Mouse (Mus musculus): ENCODE results near the gene Zfhx3. TPM values are rescaled to one million over a fixed set of nuclear protein-coding genes. Genes with fewer than 3 reads are reported as not detected.

Gene Zfhx3
- polyA plus RNA-seq, 1 experiment from 2014 or later: 22.4 TPM

DNA sequence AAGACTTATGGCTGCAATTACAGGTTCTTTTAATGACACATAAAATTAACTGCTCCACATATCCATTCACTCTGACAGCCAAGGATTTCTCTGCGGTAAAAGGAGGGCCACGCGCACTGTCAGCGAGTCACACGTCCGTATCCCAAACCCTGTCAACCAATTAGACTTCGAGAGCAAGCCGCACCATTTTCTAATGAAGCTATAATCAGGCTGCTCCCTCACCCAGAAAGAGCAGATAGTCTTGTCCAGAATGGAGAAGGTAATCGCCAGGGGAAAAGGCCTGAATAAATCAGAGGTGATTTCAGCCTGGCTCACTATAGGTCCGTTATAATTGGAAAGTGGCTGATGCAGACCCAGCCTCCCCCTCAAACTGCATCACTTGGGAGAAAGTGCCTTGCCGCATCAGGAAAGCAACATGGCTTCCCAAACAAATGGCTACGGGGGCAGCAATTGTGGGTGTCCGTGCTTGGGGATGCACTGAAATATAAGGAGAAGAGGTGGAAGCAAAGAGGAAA, 494.9 kb downstream of the Zfhx3 start:
- H3K4me2 ChIP-seq: no peak overlapping the region
- H3K9me3 ChIP-seq (replicated peaks): no peaks in the 10 kb centered on the region
- H3K4me3 ChIP-seq: no peak overlapping the region
- peaks cover 68% of the 10 kb centered on the region for H3K27me3 ChIP-seq
- 74% methylated on average over 13 of the region's 13 CpGs for WGBS
- no peak overlapping the region for H3K27ac ChIP-seq
- ATAC-seq: no peak
- H3K9ac ChIP-seq: no peak overlapping the region
- peaks cover 14% of the 10 kb centered on the region for H3K4me1 ChIP-seq
- no peaks in the 10 kb centered on the region for H3K36me3 ChIP-seq (ENCODE audit: poor library complexity, severe bottlenecking)

DNA sequence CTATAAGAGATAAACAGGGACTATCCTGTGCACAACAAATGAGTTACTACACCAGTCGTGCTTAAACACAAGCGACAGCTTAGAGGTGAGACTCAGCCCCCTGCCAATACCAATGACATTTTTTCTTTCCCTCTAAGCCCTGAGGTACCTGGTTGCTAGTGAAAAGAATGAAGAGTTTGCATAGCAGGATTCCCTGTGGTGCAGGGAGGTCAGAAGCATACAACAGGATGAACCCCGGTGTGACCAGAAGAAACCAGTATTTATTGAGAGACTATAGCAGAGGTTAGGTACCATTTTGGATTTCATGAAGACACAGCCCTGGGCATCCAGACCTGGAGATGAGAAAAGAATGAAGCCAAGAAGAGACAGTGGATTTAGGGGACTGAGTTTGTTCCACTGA, 498.0 kb downstream of the Zfhx3 start:
- Histone ChIP-seq H3K36me3 (ENCODE audit: poor library complexity, severe bottlenecking) (no peaks in the 10 kb centered on the region), H3K27ac (no peak overlapping the region), H3K4me1 (peaks cover 5% of the 10 kb centered on the region; the same call in 1 of the 2 replicates), H3K4me2 (no peak overlapping the region), H3K27me3 (peaks cover 48% of the 10 kb centered on the region), H3K9me3 (replicated peaks) (no peaks in the 10 kb centered on the region), H3K9ac (no peak overlapping the region), H3K4me3 (no peak overlapping the region)
- WGBS: 65% methylated on average over 3 of the region's 3 CpGs
- no peak for ATAC-seq

GRCm38 (mm10) chr8:108450847-108451246, 508.4 kb downstream of the Zfhx3 start:
- H3K36me3 ChIP-seq (ENCODE audit: poor library complexity, severe bottlenecking): no peaks in the 10 kb centered on the region
- ATAC-seq: peak; percentile 59; the same call in 1 of the 2 replicates
- peak overlapping the region; percentile 36 for H3K4me2 ChIP-seq
- H3K27me3 ChIP-seq: peaks cover 38% of the 10 kb centered on the region
- H3K4me3 ChIP-seq: no peak overlapping the region
- no peak overlapping the region for H3K9ac ChIP-seq
- no peak overlapping the region for H3K27ac ChIP-seq
- H3K4me1 ChIP-seq: peaks cover 31% of the 10 kb centered on the region
- H3K9me3 ChIP-seq (replicated peaks): no peaks in the 10 kb centered on the region
- WGBS: 8% methylated on average over 8 of the region's 8 CpGs

- peak overlapping the region; percentile 26 for H3K4me2 ChIP-seq
- no peaks in the 10 kb centered on the region for H3K36me3 ChIP-seq (ENCODE audit: poor library complexity, severe bottlenecking)
- H3K9ac ChIP-seq: no peak overlapping the region
- H3K9me3 ChIP-seq (replicated peaks): peaks cover 23% of the 10 kb centered on the region
- H3K4me3 ChIP-seq: no peak overlapping the region
- peak overlapping the region; percentile 27; the same call in 1 of the 2 replicates for H3K27ac ChIP-seq
- peak; percentile 83 for ATAC-seq
- peaks cover 15% of the 10 kb centered on the region; the same call in 1 of the 2 replicates for H3K27me3 ChIP-seq
- WGBS: 16% methylated on average over 18 of the region's 18 CpGs
- peaks cover 31% of the 10 kb centered on the region for H3K4me1 ChIP-seq
These were observed 512.3 kb downstream of the Zfhx3 start for GRCm38 (mm10) chr8:108454561-108455311.

- no peaks in the 10 kb centered on the region for H3K9me3 ChIP-seq (replicated peaks)
- 36% methylated on average over 5 of the region's 6 CpGs for WGBS
- peaks cover 15% of the 10 kb centered on the region for H3K27me3 ChIP-seq
- H3K4me1 ChIP-seq: peaks cover 20% of the 10 kb centered on the region
- no peak overlapping the region for H3K4me3 ChIP-seq
- H3K4me2 ChIP-seq: no peak overlapping the region
- no peaks in the 10 kb centered on the region for H3K36me3 ChIP-seq (ENCODE audit: poor library complexity, severe bottlenecking)
- H3K27ac ChIP-seq: peak overlapping the region; percentile 67
- peak; percentile 65 for ATAC-seq
- no peak overlapping the region for H3K9ac ChIP-seq
These were observed 524.2 kb downstream of the Zfhx3 start for GRCm38 (mm10) chr8:108466653-108467052.

- Histone ChIP-seq H3K36me3 (ENCODE audit: poor library complexity, severe bottlenecking) (no peaks in the 10 kb centered on the region), H3K9ac (no peak overlapping the region), H3K4me1 (peaks cover 20% of the 10 kb centered on the region), H3K9me3 (replicated peaks) (no peaks in the 10 kb centered on the region), H3K27ac (peak overlapping the region; percentile 67), H3K4me3 (no peak overlapping the region), H3K4me2 (no peak overlapping the region), H3K27me3 (peaks cover 15% of the 10 kb centered on the region)
- peak; percentile 48; the same call in 1 of the 2 replicates for ATAC-seq
- WGBS: 44% methylated on average over 19 of the region's 19 CpGs
These were observed 525.0 kb downstream of the Zfhx3 start for GRCm38 (mm10) chr8:108467172-108468035.

- no peaks in the 10 kb centered on the region for H3K36me3 ChIP-seq (ENCODE audit: poor library complexity, severe bottlenecking)
- H3K9ac ChIP-seq: no peak overlapping the region
- no peak overlapping the region for H3K27ac ChIP-seq
- H3K4me1 ChIP-seq: peaks cover 24% of the 10 kb centered on the region
- peaks cover 15% of the 10 kb centered on the region for H3K27me3 ChIP-seq
- ATAC-seq: no peak
- no peaks in the 10 kb centered on the region for H3K9me3 ChIP-seq (replicated peaks)
- no peak overlapping the region for H3K4me2 ChIP-seq
- H3K4me3 ChIP-seq: no peak overlapping the region
- WGBS: 91% methylated on average over 3 of the region's 3 CpGs
These were observed 527.8 kb downstream of the Zfhx3 start for GRCm38 (mm10) chr8:108470269-108470668.

DNA sequence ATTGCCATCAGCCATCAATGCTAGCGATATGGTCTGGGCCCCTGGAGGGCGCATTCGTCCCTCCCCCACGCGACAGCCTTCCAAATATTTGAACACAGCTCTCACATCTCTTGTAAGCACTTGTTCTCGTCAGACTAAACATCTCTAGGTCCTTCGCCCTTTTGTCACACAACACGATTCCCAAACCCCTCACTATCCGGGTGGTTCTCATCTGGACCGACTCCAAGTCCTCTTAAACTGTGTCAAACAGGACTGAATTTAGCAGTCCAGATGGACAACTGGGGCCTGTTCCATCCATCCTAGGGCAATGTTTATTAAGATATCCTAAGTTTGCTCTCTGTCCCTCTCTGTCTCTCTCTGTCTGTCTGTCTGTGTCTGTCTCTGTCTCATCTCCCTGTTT, 532.1 kb downstream of the Zfhx3 start:
- Histone ChIP-seq H3K36me3 (ENCODE audit: poor library complexity, severe bottlenecking) (no peaks in the 10 kb centered on the region), H3K4me1 (0 out of 2 replicates have a peak, but pooled peaks cover 4% of the 10 kb centered on the region), H3K9ac (no peak overlapping the region), H3K9me3 (replicated peaks) (no peaks in the 10 kb centered on the region), H3K27ac (no peak overlapping the region), H3K4me3 (no peak overlapping the region), H3K27me3 (no peaks in the 10 kb centered on the region; the same call in 1 of the 2 replicates), H3K4me2 (no peak overlapping the region)
- no peak for ATAC-seq
- 86% methylated on average over 10 of the region's 10 CpGs for WGBS

GRCm38 (mm10) chr8:108478131-108478530, 535.7 kb downstream of the Zfhx3 start:
- H3K4me3 ChIP-seq: no peak overlapping the region
- 0 out of 2 replicates have a peak, but pooled peaks cover 4% of the 10 kb centered on the region for H3K4me1 ChIP-seq
- H3K36me3 ChIP-seq (ENCODE audit: poor library complexity, severe bottlenecking): no peaks in the 10 kb centered on the region
- no peak overlapping the region for H3K9ac ChIP-seq
- H3K4me2 ChIP-seq: no peak overlapping the region
- no peaks in the 10 kb centered on the region; the same call in 1 of the 2 replicates for H3K27me3 ChIP-seq
- H3K9me3 ChIP-seq (replicated peaks): no peaks in the 10 kb centered on the region
- ATAC-seq: no peak
- WGBS: 86% methylated on average over 8 of the region's 8 CpGs
- no peak overlapping the region for H3K27ac ChIP-seq

GRCm38 (mm10) chr8:108480141-108480540, 537.7 kb downstream of the Zfhx3 start:
- no peak for ATAC-seq
- Histone ChIP-seq H3K4me3 (no peak overlapping the region), H3K4me1 (no peaks in the 10 kb centered on the region), H3K4me2 (no peak overlapping the region), H3K27me3 (no peaks in the 10 kb centered on the region), H3K36me3 (ENCODE audit: poor library complexity, severe bottlenecking) (no peaks in the 10 kb centered on the region), H3K9me3 (replicated peaks) (no peaks in the 10 kb centered on the region), H3K9ac (no peak overlapping the region), H3K27ac (no peak overlapping the region)
- 84% methylated on average over 12 of the region's 12 CpGs for WGBS

DNA sequence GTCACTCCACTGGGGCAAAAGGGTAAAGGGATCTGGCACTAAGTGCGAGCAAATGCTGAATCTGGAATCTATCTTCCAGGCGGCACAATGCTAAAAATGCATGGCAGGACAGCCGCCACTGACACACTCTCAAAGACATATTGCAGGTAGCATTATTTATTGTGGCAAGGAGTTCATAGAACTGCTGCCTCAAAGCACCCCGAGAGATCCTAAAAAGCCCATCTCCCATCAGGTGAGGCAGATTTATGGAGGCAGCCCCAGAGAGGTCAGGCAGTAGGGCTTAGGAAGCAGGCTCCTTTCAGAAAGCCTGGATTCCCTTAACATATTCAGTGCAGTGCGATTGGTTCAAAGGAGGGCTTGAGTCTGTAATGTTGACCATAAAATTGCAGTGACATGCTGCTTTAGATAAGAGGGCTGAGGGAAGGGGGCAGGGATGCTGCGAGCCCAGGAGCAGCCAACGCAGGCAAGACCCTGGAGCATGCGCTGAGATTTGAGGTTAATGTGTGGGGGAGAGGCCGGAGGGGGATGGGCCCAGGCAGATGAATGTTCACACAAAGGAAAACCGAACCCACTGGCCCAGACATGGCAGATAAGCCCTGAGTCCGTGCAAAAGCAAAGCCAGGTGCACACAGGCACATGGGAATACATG, 538.8 kb downstream of the Zfhx3 start:
- H3K9ac ChIP-seq: no peak overlapping the region
- WGBS: 55% methylated on average over 11 of the region's 11 CpGs
- no peaks in the 10 kb centered on the region for H3K27me3 ChIP-seq
- ATAC-seq: peak; percentile 87
- no peaks in the 10 kb centered on the region for H3K4me1 ChIP-seq
- no peak overlapping the region for H3K4me2 ChIP-seq
- H3K36me3 ChIP-seq (ENCODE audit: poor library complexity, severe bottlenecking): no peaks in the 10 kb centered on the region
- peak overlapping the region; percentile 75 for H3K27ac ChIP-seq
- H3K4me3 ChIP-seq: no peak overlapping the region
- no peaks in the 10 kb centered on the region for H3K9me3 ChIP-seq (replicated peaks)

Data from forebrain, embryonic 13.5 days (tissue).